Mouse (Mus musculus): ENCODE measurements around the gene Phf24. TPM values are rescaled to one million over a fixed set of nuclear protein-coding genes. Genes with fewer than 3 reads are reported as not detected.
"Not testable (repeated sequence)": the region's sequence is repeated elsewhere in the genome, so short reads cannot be mapped to it uniquely, and the experiment has no call there.

The Phf24 gene
- polyA plus RNA-seq, 1 experiment from 2014 or later = 0.06 TPM

DNA sequence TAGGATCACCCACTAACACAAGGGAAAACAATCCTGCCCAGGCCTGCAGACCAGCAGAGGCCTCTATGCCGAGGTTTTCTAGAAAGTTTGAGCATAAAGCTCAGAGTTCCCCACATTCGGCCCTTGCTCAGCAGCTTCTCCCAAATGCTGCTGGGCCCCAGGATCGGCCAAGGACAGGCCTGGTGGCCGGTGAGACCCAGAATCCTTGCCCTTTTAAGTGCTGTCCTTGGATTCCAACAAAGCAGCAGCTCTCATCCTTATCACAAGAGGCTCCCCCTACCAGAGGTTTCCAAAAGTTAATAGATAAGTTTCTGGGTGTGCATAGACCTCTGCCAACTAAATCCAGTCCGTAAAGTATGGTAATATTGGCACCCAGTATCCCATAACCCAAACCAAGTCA lies 57.4 kb downstream of the Phf24 start:
- H3K27ac ChIP-seq (ENCODE audit: low read length) = no peak overlapping the region
- WGBS (ENCODE audit: insufficient replicate concordance) = 66% methylated on average over 5 of the region's 5 CpGs
- H3K27me3 ChIP-seq (ENCODE audit: control insufficient read depth, insufficient read depth, low read depth, low read length) = no peaks in the 10 kb centered on the region
- no peak overlapping the region for H3K9ac ChIP-seq (ENCODE audit: low read depth, low read length)
- H3K4me3 ChIP-seq (ENCODE audit: low read depth, low read length) = no peak overlapping the region
- peaks cover 7% of the 10 kb centered on the region for H3K36me3 ChIP-seq (ENCODE audit: control insufficient read depth, insufficient read depth)
- no peaks in the 10 kb centered on the region for H3K4me1 ChIP-seq (ENCODE audit: control insufficient read depth, low read depth, low read length)
- no peaks in the 10 kb centered on the region for H3K9me3 ChIP-seq (replicated peaks; ENCODE audit: control insufficient read depth, low read length)
- no peak for ATAC-seq (ENCODE audit: low read depth)
- no peak overlapping the region for H3K4me2 ChIP-seq (ENCODE audit: low read depth, low read length)

GRCm38 (mm10) chr4:42978062-42978461 lies 61.6 kb downstream of the Phf24 start:
- H3K9ac ChIP-seq (ENCODE audit: low read depth, low read length) = no peak overlapping the region
- 75% methylated on average over 4 of the region's 4 CpGs for WGBS (ENCODE audit: insufficient replicate concordance)
- no peaks in the 10 kb centered on the region for H3K9me3 ChIP-seq (replicated peaks; ENCODE audit: control insufficient read depth, low read length)
- H3K4me2 ChIP-seq (ENCODE audit: low read depth, low read length) = no peak overlapping the region
- peaks cover 28% of the 10 kb centered on the region for H3K36me3 ChIP-seq (ENCODE audit: control insufficient read depth, insufficient read depth)
- no peaks in the 10 kb centered on the region for H3K4me1 ChIP-seq (ENCODE audit: control insufficient read depth, low read depth, low read length)
- no peak for ATAC-seq (ENCODE audit: low read depth)
- no peaks in the 10 kb centered on the region for H3K27me3 ChIP-seq (ENCODE audit: control insufficient read depth, insufficient read depth, low read depth, low read length)
- H3K4me3 ChIP-seq (ENCODE audit: low read depth, low read length) = no peak overlapping the region
- H3K27ac ChIP-seq (ENCODE audit: low read length) = no peak overlapping the region

DNA sequence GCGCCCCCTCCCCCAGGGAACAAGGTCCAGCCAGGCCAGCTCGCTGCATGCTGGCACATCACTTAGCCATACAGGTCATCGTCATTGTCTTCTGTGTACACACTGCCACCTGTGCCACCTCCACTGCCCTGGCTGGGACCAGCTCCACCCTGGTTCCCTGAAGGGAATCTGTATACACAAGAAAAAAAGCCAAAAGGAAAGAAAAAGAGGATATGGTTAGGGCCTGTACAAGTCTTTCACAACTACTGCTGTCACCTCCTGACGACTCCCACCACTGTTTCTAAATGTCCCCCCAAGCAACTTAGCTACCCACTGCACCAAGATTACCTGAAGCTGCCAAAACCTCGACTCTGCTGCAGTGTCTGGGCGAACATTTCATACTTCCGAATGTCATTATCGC lies 64.0 kb downstream of the Phf24 start:
- 75% methylated on average over 7 of the region's 8 CpGs for WGBS (ENCODE audit: insufficient replicate concordance)
- not testable (repeated sequence) for H3K27me3 ChIP-seq (ENCODE audit: control insufficient read depth, insufficient read depth, low read depth, low read length); H3K4me3 ChIP-seq (ENCODE audit: low read depth, low read length); H3K4me1 ChIP-seq (ENCODE audit: control insufficient read depth, low read depth, low read length); H3K9ac ChIP-seq (ENCODE audit: low read depth, low read length); ATAC-seq (ENCODE audit: low read depth); H3K27ac ChIP-seq (ENCODE audit: low read length); H3K4me2 ChIP-seq (ENCODE audit: low read depth, low read length); H3K9me3 ChIP-seq (replicated peaks; ENCODE audit: control insufficient read depth, low read length)
- H3K36me3 ChIP-seq (ENCODE audit: control insufficient read depth, insufficient read depth) = peaks cover 52% of the 10 kb centered on the region

- no peak overlapping the region for H3K27ac ChIP-seq (ENCODE audit: low read length)
- H3K9me3 ChIP-seq (replicated peaks; ENCODE audit: control insufficient read depth, low read length) = no peaks in the 10 kb centered on the region
- no peak for ATAC-seq (ENCODE audit: low read depth)
- H3K9ac ChIP-seq (ENCODE audit: low read depth, low read length) = no peak overlapping the region
- 71% methylated on average over 1 of the region's 1 CpGs for WGBS (ENCODE audit: insufficient replicate concordance)
- no peak overlapping the region for H3K4me2 ChIP-seq (ENCODE audit: low read depth, low read length)
- peaks cover 86% of the 10 kb centered on the region for H3K36me3 ChIP-seq (ENCODE audit: control insufficient read depth, insufficient read depth)
- no peak overlapping the region for H3K4me3 ChIP-seq (ENCODE audit: low read depth, low read length)
- no peaks in the 10 kb centered on the region for H3K4me1 ChIP-seq (ENCODE audit: control insufficient read depth, low read depth, low read length)
- no peaks in the 10 kb centered on the region for H3K27me3 ChIP-seq (ENCODE audit: control insufficient read depth, insufficient read depth, low read depth, low read length)
Observed at GRCm38 (mm10) chr4:42988296-42988695, 71.8 kb downstream of the Phf24 start.

Other genes starting within 250 kb of the Phf24 start
- not detected in 2 replicates for gene 4930578G10Rik, start 181.1 kb upstream of the Phf24 start, polyA plus RNA-seq (2015; fragmentation: Nextera tagmentation; extraction: Ambion mirVana)
- not detected in 2 replicates for gene Ccl19, start 160.1 kb upstream of the Phf24 start, polyA plus RNA-seq (2015; fragmentation: Nextera tagmentation; extraction: Ambion mirVana)
- gene Ccl21a, start 142.7 kb upstream of the Phf24 start, polyA plus RNA-seq (2015; fragmentation: Nextera tagmentation; extraction: Ambion mirVana) = 0.77 and 0.85 TPM in 2 replicates
- gene Fam205a1, start 62.8 kb upstream of the Phf24 start, polyA plus RNA-seq (2015; fragmentation: Nextera tagmentation; extraction: Ambion mirVana) = 0.11 and 0.12 TPM in 2 replicates
- gene Gm12394, start 59.9 kb upstream of the Phf24 start, polyA plus RNA-seq (2015; fragmentation: Nextera tagmentation; extraction: Ambion mirVana) = not detected in 2 replicates
- 0.27 and 0.32 TPM in 2 replicates for gene Fam205c, start 42.4 kb upstream of the Phf24 start, polyA plus RNA-seq (2015; fragmentation: Nextera tagmentation; extraction: Ambion mirVana)
- gene Dnajb5, start 33.2 kb downstream of the Phf24 start, polyA plus RNA-seq (2015; fragmentation: Nextera tagmentation; extraction: Ambion mirVana) = 1.0 and 1.5 TPM in 2 replicates
- gene 1700022I11Rik, start 52.9 kb downstream of the Phf24 start, polyA plus RNA-seq (2015; fragmentation: Nextera tagmentation; extraction: Ambion mirVana) = 0.17 TPM in 1 of 2 replicates, not detected in the other
- 192 and 198 TPM in 2 replicates for gene Vcp, start 83.8 kb downstream of the Phf24 start, polyA plus RNA-seq (2015; fragmentation: Nextera tagmentation; extraction: Ambion mirVana)
- 7.8 and 9.4 TPM in 2 replicates for gene Fancg, start 93.8 kb downstream of the Phf24 start, polyA plus RNA-seq (2015; fragmentation: Nextera tagmentation; extraction: Ambion mirVana)
- 12.4 and 14.7 TPM in 2 replicates for gene Pigo, start 109.2 kb downstream of the Phf24 start, polyA plus RNA-seq (2015; fragmentation: Nextera tagmentation; extraction: Ambion mirVana)
- 176 and 193 TPM in 2 replicates for gene Stoml2, start 115.0 kb downstream of the Phf24 start, polyA plus RNA-seq (2015; fragmentation: Nextera tagmentation; extraction: Ambion mirVana)
- gene Fam214b, start 129.6 kb downstream of the Phf24 start, polyA plus RNA-seq (2015; fragmentation: Nextera tagmentation; extraction: Ambion mirVana) = 33.4 and 41.3 TPM in 2 replicates
- gene Unc13b, start 142.3 kb downstream of the Phf24 start, polyA plus RNA-seq (2015; fragmentation: Nextera tagmentation; extraction: Ambion mirVana) = 0.51 and 0.57 TPM in 2 replicates

Measured in liver, embryonic 16.5 days (tissue).